19 mouse cellular contexts compared by ENCODE assay signal in genomic region chr4:127261601-127262000, GRCm38 (mm10). TPM values are rescaled to one million over a fixed set of nuclear protein-coding genes. Genes with fewer than 3 reads are reported as not detected.
"Had no signal": no experiment of that assay in that cellular context is flagged by ENCODE, and none has a peak within 500 bp of the region (broad histone marks: within the 10 kb centered on the region; RNA-seq: fewer than 3 reads in every experiment).

No protein-coding gene starts in this region.

- H3K4me2 ChIP-seq: lung, embryonic 15.5 days; midbrain, embryonic 12.5 days; neural tube, embryonic 12.5 days; stomach, embryonic 15.5 days had no signal

- H3K4me1 ChIP-seq: neural tube, embryonic 12.5 days; stomach, embryonic 15.5 days had no signal

- H3K27ac ChIP-seq: macrophage; midbrain, embryonic 12.5 days; neural tube, embryonic 12.5 days; stomach, embryonic 15.5 days; stomach, postnatal 0 days had no signal

- DNase-seq: lung, adult 2 months; lung, postnatal 14 days; lung, postnatal 36 days; midbrain, embryonic 14.5 days; right cerebral cortex, postnatal 14 days; thymus, adult 2 months; thymus, postnatal 25 days; thymus, postnatal 4 days had no signal

- H3K36me3 ChIP-seq: lung, embryonic 15.5 days; midbrain, embryonic 12.5 days; neural tube, embryonic 12.5 days; stomach, embryonic 15.5 days had no signal

- H3K9me3 ChIP-seq: lung, embryonic 15.5 days; midbrain, embryonic 12.5 days; neural tube, embryonic 12.5 days; stomach, embryonic 15.5 days had no signal

- H3K4me3 ChIP-seq: lung, embryonic 15.5 days; megakaryocyte, embryonic 14.5 days; midbrain, embryonic 12.5 days; neural tube, embryonic 12.5 days; stomach, embryonic 15.5 days had no signal

- H3K9ac ChIP-seq: lung, embryonic 15.5 days; midbrain, embryonic 12.5 days; neural tube, embryonic 12.5 days; stomach, embryonic 15.5 days had no signal

- H3K27me3 ChIP-seq: lung, embryonic 15.5 days; midbrain, embryonic 12.5 days; neural tube, embryonic 12.5 days; stomach, embryonic 15.5 days had no signal

- ATAC-seq: lung, postnatal 0 days had no signal

RNA-seq across cellular contexts. Expression of gene Gja4, which starts 52.2 kb away (rescaled TPM):
- total RNA-seq: megakaryocyte progenitor cell, adult 5-6 weeks; monocyte, adult 5-6 weeks; neutrophil, adult 5-6 weeks had no signal
- polyA plus RNA-seq: macrophage had no signal
